Mouse (Mus musculus): ENCODE results near the gene Pik3ca. TPM values are rescaled to one million over a fixed set of nuclear protein-coding genes. Genes with fewer than 3 reads are reported as not detected.
A peak's percentile ranks its signal among the peaks of the same experiment; 100 is the strongest.

The Pik3ca gene
- polyA plus RNA-seq, 1 experiment from 2014 or later, result 14.1 TPM

DNA sequence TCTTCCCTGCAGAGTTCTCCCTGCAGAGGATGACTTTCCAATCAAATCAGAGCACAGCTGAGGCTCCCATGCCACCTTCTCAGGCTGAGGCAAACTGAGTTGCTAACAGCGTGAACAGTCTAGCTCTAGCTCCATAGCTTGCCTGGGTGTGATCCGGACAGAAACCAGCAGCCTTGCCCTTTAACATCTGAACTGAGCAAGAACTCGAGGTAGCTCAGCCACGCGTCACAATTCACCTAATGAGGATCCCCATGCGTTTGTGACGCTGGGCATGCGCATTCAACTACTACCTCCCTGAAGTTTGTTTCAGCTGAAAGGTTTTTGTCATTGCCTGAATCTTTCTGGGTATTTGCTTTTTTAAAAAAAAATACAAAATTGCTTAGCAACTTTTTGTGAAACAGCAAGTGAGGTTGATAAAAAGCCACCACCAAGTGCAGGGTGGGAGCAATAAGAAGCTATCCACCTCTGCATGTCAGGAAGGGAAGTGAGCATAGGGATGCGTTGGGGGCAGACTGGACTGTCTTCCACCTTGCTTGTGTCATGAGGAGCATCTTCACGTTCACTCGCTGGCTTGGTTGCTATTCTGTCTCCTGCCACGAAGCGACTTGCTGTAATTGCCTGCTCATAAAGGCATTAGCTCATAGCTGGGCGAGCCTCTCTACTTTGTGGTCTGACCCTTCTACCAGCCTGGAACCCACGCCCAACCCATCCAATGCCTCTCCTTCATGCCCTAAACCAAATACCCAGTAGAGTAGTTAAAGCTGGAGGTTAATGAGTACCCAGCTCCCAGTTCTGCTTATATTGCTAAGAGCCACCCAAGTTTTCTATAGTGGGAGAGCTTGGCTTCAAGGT is 92.8 kb downstream of the Pik3ca start:
- no peak for ATAC-seq
- no peak overlapping the region for H3K4me2 ChIP-seq (ENCODE audit: low read length)
- 85% methylated on average over 15 of the region's 15 CpGs for WGBS
- no peak overlapping the region for H3K4me3 ChIP-seq (replicated peaks; ENCODE audit: low read length)
- no peaks in the 10 kb centered on the region for H3K4me1 ChIP-seq (replicated peaks; ENCODE audit: control insufficient read depth, insufficient read depth, low read length)
- H3K9ac ChIP-seq (replicated peaks; ENCODE audit: low read depth, low read length), result no peak overlapping the region
- H3K9me3 ChIP-seq (ENCODE audit: control insufficient read depth, low read length), result no peaks in the 10 kb centered on the region
- no peaks in the 10 kb centered on the region for H3K27me3 ChIP-seq (replicated peaks; ENCODE audit: control insufficient read depth, insufficient read depth, low read length)
- no peaks in the 10 kb centered on the region for H3K36me3 ChIP-seq (ENCODE audit: control insufficient read depth, insufficient read depth)
- no peak overlapping the region for H3K27ac ChIP-seq (ENCODE audit: low read length)

DNA sequence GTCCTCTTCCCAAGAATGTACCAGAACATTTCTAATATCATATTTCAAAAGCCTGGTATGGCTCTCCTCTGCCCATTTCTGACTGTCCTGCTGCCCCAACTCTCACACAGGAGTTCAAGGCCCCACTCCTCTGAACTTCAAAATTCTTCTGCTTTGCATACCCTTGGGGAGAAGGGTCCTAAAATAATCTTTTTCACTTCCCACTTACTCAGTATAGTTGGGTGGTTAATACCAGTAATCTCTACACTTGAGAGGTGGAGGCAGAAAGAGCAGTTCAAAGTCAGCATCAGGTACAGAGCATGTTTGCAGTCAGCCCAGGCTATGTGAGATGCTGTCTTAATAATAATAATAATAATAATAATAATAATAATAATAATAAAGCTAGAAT is 93.5 kb downstream of the Pik3ca start:
- no peak overlapping the region for H3K4me2 ChIP-seq (ENCODE audit: low read length)
- H3K27ac ChIP-seq (ENCODE audit: low read length), result no peak overlapping the region
- H3K27me3 ChIP-seq (replicated peaks; ENCODE audit: control insufficient read depth, insufficient read depth, low read length), result no peaks in the 10 kb centered on the region
- no peaks in the 10 kb centered on the region for H3K4me1 ChIP-seq (replicated peaks; ENCODE audit: control insufficient read depth, insufficient read depth, low read length)
- no peaks in the 10 kb centered on the region for H3K9me3 ChIP-seq (ENCODE audit: control insufficient read depth, low read length)
- no peak overlapping the region for H3K4me3 ChIP-seq (replicated peaks; ENCODE audit: low read length)
- H3K36me3 ChIP-seq (ENCODE audit: control insufficient read depth, insufficient read depth), result no peaks in the 10 kb centered on the region
- no peak for ATAC-seq
- H3K9ac ChIP-seq (replicated peaks; ENCODE audit: low read depth, low read length), result no peak overlapping the region

DNA sequence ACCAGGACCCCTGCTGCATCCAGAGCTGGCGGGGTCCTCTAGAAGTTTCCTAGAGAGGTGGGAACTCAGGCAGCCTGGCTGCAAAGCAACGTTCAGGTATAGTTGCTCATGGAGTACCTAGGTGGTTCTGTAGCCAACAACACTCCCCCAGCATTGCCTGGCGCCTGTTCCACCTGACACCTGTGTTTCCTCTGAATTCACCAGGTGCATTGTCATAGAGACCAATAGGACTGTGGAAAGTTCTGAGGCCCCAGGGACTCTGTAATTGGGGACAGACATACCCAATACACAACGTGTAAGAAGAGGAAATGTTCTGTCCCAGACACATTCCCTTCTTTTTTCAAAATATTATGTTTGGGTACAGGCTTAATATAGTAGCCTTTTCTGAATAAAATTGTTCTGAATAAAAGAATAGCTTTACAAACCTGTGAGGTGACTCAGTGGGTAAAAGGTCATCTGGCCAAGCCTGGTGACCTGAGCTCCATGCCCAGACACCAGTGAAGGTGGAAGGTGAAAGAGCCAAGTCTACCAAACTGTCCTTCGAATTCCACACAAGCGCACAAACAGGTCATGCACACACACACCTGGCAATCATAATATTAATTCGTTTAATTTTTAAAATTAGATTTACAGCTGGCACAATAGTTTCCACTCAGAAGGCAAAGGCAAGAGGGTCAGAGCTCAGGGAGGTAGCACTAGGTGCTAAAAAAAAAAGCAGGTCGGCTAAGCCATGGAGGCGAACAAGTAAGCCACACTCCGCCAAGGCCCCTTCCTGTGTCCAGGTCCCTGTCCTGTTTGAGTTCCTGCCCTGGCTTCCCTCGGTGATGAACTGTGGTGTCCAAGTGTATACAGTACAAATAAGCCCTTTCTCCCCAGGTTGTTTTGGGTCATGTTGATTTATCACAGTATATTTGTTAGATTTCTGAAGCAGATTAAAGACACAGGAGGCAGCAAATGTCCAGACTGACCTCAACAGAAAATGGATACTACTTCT is 94.9 kb downstream of the Pik3ca start, which contains the start of gene Kcnmb3:
Kcnmb3 (minus strand) TSS at position 135 of the 994 bp plus-strand sequence.
- Histone ChIP-seq H3K36me3 (ENCODE audit: control insufficient read depth, insufficient read depth) (no peaks in the 10 kb centered on the region), H3K9me3 (ENCODE audit: control insufficient read depth, low read length) (no peaks in the 10 kb centered on the region), H3K27ac (ENCODE audit: low read length) (no peak within 1 kb of the TSS), H3K4me3 (replicated peaks; ENCODE audit: low read length) (no peak within 1 kb of the TSS), H3K4me1 (replicated peaks; ENCODE audit: control insufficient read depth, insufficient read depth, low read length) (peaks cover 2% of the 10 kb centered on the region; the same call in 1 of the 2 replicates), H3K9ac (replicated peaks; ENCODE audit: low read depth, low read length) (no peak within 1 kb of the TSS), H3K4me2 (ENCODE audit: low read length) (no peak within 1 kb of the TSS), H3K27me3 (replicated peaks; ENCODE audit: control insufficient read depth, insufficient read depth, low read length) (no peaks in the 10 kb centered on the region)
- no peak for ATAC-seq
- 86% methylated on average over 11 of the region's 11 CpGs for WGBS

DNA sequence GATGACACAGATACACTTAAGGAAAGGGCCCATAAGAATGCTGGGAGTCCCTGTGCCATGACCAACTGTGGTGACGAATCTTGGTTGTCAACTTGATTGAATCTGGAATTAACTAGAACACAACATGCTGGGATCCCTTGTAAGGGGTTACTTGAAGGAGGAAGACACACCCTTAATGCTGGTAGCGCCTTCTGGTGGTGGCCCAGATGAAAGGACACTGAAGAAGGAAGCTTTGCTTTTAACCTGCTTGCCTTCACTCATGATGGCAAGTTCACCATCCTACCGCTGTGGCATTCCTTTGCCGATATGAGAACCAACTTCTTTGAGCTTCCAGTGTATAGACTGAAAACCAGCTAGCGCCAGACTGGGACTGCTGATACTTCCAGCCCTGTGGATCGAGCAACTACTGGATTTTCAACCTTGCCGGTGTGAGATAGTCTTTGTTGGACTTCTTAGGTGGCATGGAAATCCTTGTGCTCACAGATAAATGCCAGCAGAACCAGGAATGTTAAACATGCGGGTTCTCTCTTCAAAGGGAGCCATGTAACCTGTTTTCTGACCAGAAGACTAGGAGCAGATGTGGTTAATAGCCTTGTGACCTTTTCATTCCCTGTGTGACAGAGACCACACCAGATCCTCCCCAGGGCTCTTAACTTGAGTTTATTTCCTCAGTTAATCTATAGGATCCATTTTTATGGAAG is 97.1 kb downstream of the Pik3ca start:
- H3K4me2 ChIP-seq (ENCODE audit: low read length), result no peak overlapping the region
- no peak overlapping the region for H3K4me3 ChIP-seq (replicated peaks; ENCODE audit: low read length)
- H3K9ac ChIP-seq (replicated peaks; ENCODE audit: low read depth, low read length), result no peak overlapping the region
- no peaks in the 10 kb centered on the region for H3K36me3 ChIP-seq (ENCODE audit: control insufficient read depth, insufficient read depth)
- H3K9me3 ChIP-seq (ENCODE audit: control insufficient read depth, low read length), result no peaks in the 10 kb centered on the region
- no peak for ATAC-seq
- H3K27ac ChIP-seq (ENCODE audit: low read length), result no peak overlapping the region
- peaks cover 2% of the 10 kb centered on the region; the same call in 1 of the 2 replicates for H3K4me1 ChIP-seq (replicated peaks; ENCODE audit: control insufficient read depth, insufficient read depth, low read length)
- WGBS, result 94% methylated on average over 8 of the region's 8 CpGs
- H3K27me3 ChIP-seq (replicated peaks; ENCODE audit: control insufficient read depth, insufficient read depth, low read length), result no peaks in the 10 kb centered on the region

DNA sequence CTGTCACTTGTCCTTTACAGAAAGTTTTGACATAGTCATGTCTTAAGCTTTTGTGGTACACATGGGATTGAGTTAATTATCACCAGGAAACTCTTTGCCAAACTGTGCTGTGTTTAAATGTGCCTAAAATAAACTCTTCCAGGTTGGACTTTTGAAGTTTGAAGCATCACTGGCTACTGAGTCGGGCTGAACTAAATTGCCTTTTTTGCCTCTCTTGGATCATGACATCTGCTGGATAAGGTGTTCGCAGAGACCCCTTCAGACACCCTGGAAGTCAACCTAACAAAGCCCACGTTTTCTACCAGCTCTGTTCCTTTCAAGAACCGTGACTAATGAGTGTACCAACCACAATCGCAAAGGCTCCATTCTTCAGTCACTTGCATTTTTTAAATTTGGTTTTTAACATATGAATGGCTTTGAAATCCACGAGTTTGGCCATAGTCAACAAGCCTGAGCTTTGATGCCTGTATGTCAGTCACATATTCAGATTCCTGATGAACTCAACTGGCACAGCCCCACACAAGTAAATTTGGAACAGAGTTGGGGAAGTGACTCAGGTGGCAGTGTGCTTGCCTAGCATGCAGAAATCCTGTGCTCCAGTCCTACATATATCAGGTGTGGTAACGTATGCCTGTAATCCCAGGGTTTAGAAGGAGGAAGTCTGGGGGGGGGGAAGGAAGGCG is 97.8 kb downstream of the Pik3ca start:
- 34% methylated on average over 8 of the region's 8 CpGs for WGBS
- H3K27me3 ChIP-seq (replicated peaks; ENCODE audit: control insufficient read depth, insufficient read depth, low read length), result no peaks in the 10 kb centered on the region
- H3K4me2 ChIP-seq (ENCODE audit: low read length), result no peak overlapping the region
- no peaks in the 10 kb centered on the region for H3K36me3 ChIP-seq (ENCODE audit: control insufficient read depth, insufficient read depth)
- no peak overlapping the region for H3K4me3 ChIP-seq (replicated peaks; ENCODE audit: low read length)
- H3K9ac ChIP-seq (replicated peaks; ENCODE audit: low read depth, low read length), result no peak overlapping the region
- no peaks in the 10 kb centered on the region for H3K9me3 ChIP-seq (ENCODE audit: control insufficient read depth, low read length)
- no peak overlapping the region for H3K27ac ChIP-seq (ENCODE audit: low read length)
- peaks cover 2% of the 10 kb centered on the region; the same call in 1 of the 2 replicates for H3K4me1 ChIP-seq (replicated peaks; ENCODE audit: control insufficient read depth, insufficient read depth, low read length)
- ATAC-seq, result no peak; the same call in 1 of the 2 replicates

DNA sequence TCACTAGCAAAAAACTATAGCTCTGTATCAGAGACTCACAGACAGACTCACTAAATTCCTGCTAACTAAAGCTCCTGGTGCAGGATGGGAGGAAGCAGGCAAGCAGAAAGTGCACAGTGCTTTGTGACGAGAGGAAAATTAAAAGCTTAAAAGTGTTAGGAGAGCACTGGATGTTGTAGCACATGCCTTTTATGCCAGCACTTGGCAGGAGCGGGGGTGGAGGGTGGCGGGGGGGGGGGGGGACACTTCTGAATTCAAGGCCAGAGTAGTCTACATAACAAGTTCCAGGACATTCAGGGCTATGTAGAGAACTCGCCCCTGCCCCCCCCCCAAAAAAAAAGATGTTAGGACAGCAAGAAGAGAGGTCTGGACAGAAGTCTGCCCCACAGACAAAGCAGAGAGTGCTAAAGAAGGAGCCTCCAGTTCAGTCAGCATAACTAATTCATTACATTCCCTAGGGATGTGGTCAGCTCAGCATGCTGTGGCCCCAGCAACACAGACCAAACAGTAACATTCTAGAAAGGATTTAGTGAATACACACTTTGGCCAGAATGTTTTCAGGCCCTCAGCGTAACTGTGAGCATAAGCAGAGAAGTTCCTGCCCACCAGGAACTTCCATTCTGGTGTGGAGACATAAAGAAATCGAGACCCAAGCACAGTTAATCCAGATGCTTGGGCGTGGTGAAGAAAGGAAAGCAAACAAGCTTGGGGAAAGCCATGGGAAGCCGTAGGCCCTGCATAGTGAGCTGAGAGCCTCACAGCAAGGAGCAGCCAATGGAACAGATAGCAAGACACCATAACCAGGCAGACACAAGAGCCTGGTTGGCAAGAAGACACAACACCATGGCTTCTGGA is 98.6 kb downstream of the Pik3ca start:
- peak; percentile 52 for ATAC-seq
- no peak overlapping the region for H3K9ac ChIP-seq (replicated peaks; ENCODE audit: low read depth, low read length)
- H3K27ac ChIP-seq (ENCODE audit: low read length), result no peak overlapping the region
- no peaks in the 10 kb centered on the region for H3K27me3 ChIP-seq (replicated peaks; ENCODE audit: control insufficient read depth, insufficient read depth, low read length)
- H3K9me3 ChIP-seq (ENCODE audit: control insufficient read depth, low read length), result no peaks in the 10 kb centered on the region
- 37% methylated on average over 8 of the region's 8 CpGs for WGBS
- H3K36me3 ChIP-seq (ENCODE audit: control insufficient read depth, insufficient read depth), result no peaks in the 10 kb centered on the region
- H3K4me3 ChIP-seq (replicated peaks; ENCODE audit: low read length), result no peak overlapping the region
- H3K4me1 ChIP-seq (replicated peaks; ENCODE audit: control insufficient read depth, insufficient read depth, low read length), result peaks cover 2% of the 10 kb centered on the region; the same call in 1 of the 2 replicates
- H3K4me2 ChIP-seq (ENCODE audit: low read length), result no peak overlapping the region

DNA sequence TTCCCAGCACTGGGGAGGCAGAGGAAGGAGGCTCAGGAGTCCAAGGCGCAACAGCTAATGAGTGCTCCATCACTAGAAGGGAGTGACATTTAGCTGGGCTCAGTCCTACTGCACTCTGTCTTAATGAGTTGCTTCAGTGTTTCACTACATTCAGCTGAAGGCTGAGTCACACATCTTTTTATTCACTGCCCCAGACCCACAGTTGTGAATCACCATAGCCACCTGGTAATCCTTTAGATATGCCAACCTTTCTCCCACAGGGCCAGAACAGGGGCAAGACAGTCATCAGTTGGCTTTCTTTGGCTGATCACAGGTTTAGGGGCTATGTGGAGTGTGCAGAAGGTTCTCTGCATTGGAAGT is 99.2 kb downstream of the Pik3ca start:
- Histone ChIP-seq H3K36me3 (ENCODE audit: control insufficient read depth, insufficient read depth) (no peaks in the 10 kb centered on the region), H3K27ac (ENCODE audit: low read length) (no peak overlapping the region), H3K4me3 (replicated peaks; ENCODE audit: low read length) (no peak overlapping the region), H3K9me3 (ENCODE audit: control insufficient read depth, low read length) (no peaks in the 10 kb centered on the region), H3K4me2 (ENCODE audit: low read length) (no peak overlapping the region), H3K9ac (replicated peaks; ENCODE audit: low read depth, low read length) (no peak overlapping the region), H3K4me1 (replicated peaks; ENCODE audit: control insufficient read depth, insufficient read depth, low read length) (peaks cover 2% of the 10 kb centered on the region; the same call in 1 of the 2 replicates), H3K27me3 (replicated peaks; ENCODE audit: control insufficient read depth, insufficient read depth, low read length) (no peaks in the 10 kb centered on the region)
- 93% methylated on average over 1 of the region's 1 CpGs for WGBS
- ATAC-seq, result no peak

DNA sequence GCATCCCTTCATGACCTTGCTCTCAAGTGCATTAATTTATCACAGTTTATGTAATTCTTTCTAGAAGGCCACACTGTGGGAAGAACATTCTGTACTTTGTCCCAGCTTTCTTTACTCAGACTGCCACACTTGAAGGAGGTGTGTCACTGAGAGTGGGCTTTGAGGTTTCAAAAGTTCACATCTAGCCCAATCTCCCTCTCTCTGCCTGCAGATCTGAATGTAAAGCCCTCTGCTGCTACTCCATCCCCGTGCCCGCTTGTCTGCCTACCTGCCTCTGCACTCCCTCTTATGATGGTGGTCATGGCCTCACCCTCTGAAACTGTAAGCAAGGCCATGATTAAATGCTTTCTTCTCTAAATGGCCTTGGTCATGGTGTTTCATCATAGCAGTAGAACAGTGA is 102.9 kb downstream of the Pik3ca start:
- WGBS, result 93% methylated on average over 2 of the region's 2 CpGs
- no peak overlapping the region for H3K4me2 ChIP-seq (ENCODE audit: low read length)
- no peaks in the 10 kb centered on the region for H3K36me3 ChIP-seq (ENCODE audit: control insufficient read depth, insufficient read depth)
- H3K27me3 ChIP-seq (replicated peaks; ENCODE audit: control insufficient read depth, insufficient read depth, low read length), result no peaks in the 10 kb centered on the region
- no peaks in the 10 kb centered on the region for H3K9me3 ChIP-seq (ENCODE audit: control insufficient read depth, low read length)
- H3K9ac ChIP-seq (replicated peaks; ENCODE audit: low read depth, low read length), result no peak overlapping the region
- no peak for ATAC-seq
- H3K27ac ChIP-seq (ENCODE audit: low read length), result no peak overlapping the region
- no peak overlapping the region for H3K4me3 ChIP-seq (replicated peaks; ENCODE audit: low read length)
- peaks cover 2% of the 10 kb centered on the region; the same call in 1 of the 2 replicates for H3K4me1 ChIP-seq (replicated peaks; ENCODE audit: control insufficient read depth, insufficient read depth, low read length)
